Mouse (Mus musculus) thymus, adult 2 months (tissue): ENCODE data around the gene Hist2h2aa2.

ENCODE experiments used
- CTCF ChIP-seq: fragments of 200-500 bp; IDR thresholded peaks from 2 replicates; pipeline ENCODE4 v1.5.1; 2012; ENCODE audit warnings: mild to moderate bottlenecking, control low read depth, low read length, moderate library complexity, borderline replicate concordance; ENCODE audit not compliant: control insufficient read depth, poor library complexity, insufficient read depth; ENCODE audit errors: extremely low read depth
- POLR2A ChIP-seq: fragments of 200-500 bp; IDR thresholded peaks from 2 replicates; pipeline ENCODE4 v1.6.1; 2012; ENCODE audit warnings: mild to moderate bottlenecking, low read length, control low read depth, moderate library complexity; ENCODE audit not compliant: control insufficient read depth, poor library complexity, insufficient read depth; ENCODE audit errors: extremely low read depth

- TF ChIP-seq CTCF (no peak), POLR2A (no peak)
These were observed 41.9 kb downstream of the Hist2h2aa2 start for GRCm38 (mm10) chr3:96198181-96198580.
